Mouse (Mus musculus) spleen, adult 12 weeks (tissue): Measurements from ENCODE around the gene Amer2.
"Not testable (repeated sequence)": the region's sequence is repeated elsewhere in the genome, so short reads cannot be mapped to it uniquely, and the experiment has no call there.

ENCODE experiments used
- DNase-seq: peaks from one replicate; pipeline ENCODE4 v3.0.0; 2022; ENCODE audit warnings: low spot score

Gene Amer2

GRCm38 (mm10) chr14:60372821-60373309 is at the start of gene Amer2:
TSS of gene Amer2 (plus strand) at chr14:60373259.
- no peak for DNase-seq

GRCm38 (mm10) chr14:60340001-60340400 is 33.1 kb upstream of the Amer2 start:
- not testable (repeated sequence) for DNase-seq

GRCm38 (mm10) chr14:60340570-60340969 is 32.5 kb upstream of the Amer2 start:
- no peak for DNase-seq

- no peak for DNase-seq
Measured at GRCm38 (mm10) chr14:60345326-60345876, 27.7 kb upstream of the Amer2 start.

GRCm38 (mm10) chr14:60358347-60358746 is 14.7 kb upstream of the Amer2 start:
- no peak for DNase-seq

GRCm38 (mm10) chr14:60361380-60362212 is 11.5 kb upstream of the Amer2 start:
- DNase-seq: no peak

- no peak for DNase-seq
Measured at GRCm38 (mm10) chr14:60366729-60367128, 6.3 kb upstream of the Amer2 start.

GRCm38 (mm10) chr14:60368769-60369666 is 4.0 kb upstream of the Amer2 start:
- no peak for DNase-seq

GRCm38 (mm10) chr14:60369667-60370315 is 3.3 kb upstream of the Amer2 start:
- no peak for DNase-seq

- DNase-seq: no peak
Measured at GRCm38 (mm10) chr14:60377107-60377506, 4.0 kb downstream of the Amer2 start.

- no peak for DNase-seq
Measured at GRCm38 (mm10) chr14:60377546-60377945, 4.5 kb downstream of the Amer2 start.

- DNase-seq: no peak
Measured at GRCm38 (mm10) chr14:60378057-60378565, 5.1 kb downstream of the Amer2 start.

GRCm38 (mm10) chr14:60378566-60379322 is 5.7 kb downstream of the Amer2 start:
- DNase-seq: no peak

GRCm38 (mm10) chr14:60379323-60379957 is 6.4 kb downstream of the Amer2 start:
- DNase-seq: no peak

- no peak for DNase-seq
Measured at GRCm38 (mm10) chr14:60379958-60380330, 6.9 kb downstream of the Amer2 start.

GRCm38 (mm10) chr14:60381671-60382070 is 8.6 kb downstream of the Amer2 start:
- no peak for DNase-seq

GRCm38 (mm10) chr14:60383816-60384215 is 10.8 kb downstream of the Amer2 start:
- DNase-seq: no peak

- DNase-seq: no peak
Measured at GRCm38 (mm10) chr14:60384269-60384668, 11.2 kb downstream of the Amer2 start.

- no peak for DNase-seq
Measured at GRCm38 (mm10) chr14:60385079-60385643, 12.1 kb downstream of the Amer2 start.
